Mouse (Mus musculus) left cerebral cortex, adult 6 months (tissue): ENCODE data around the gene Acap1. TPM values are rescaled to one million over a fixed set of nuclear protein-coding genes. Genes with fewer than 3 reads are reported as not detected.

Source experiments
- long read RNA-seq, 2 experiments: library from polyadenylated mRNA; unstranded; transcript quantifications; one replicate each; pipeline ENCODE4 v2.0.0; 2019 to 2020
- polyA plus RNA-seq: library from polyadenylated mRNA; unstranded; fragments of <200 nt; fragmentation: Nextera tagmentation; gene quantifications from 2 replicates; pipeline ENCODE4 v1.2.3, GENCODE M21; 2021

Acap1 gene
- polyA plus RNA-seq: not detected in 2 replicates
- long read RNA-seq, experiment 1: 0 reads
- long read RNA-seq, experiment 2: 0 reads

DNA sequence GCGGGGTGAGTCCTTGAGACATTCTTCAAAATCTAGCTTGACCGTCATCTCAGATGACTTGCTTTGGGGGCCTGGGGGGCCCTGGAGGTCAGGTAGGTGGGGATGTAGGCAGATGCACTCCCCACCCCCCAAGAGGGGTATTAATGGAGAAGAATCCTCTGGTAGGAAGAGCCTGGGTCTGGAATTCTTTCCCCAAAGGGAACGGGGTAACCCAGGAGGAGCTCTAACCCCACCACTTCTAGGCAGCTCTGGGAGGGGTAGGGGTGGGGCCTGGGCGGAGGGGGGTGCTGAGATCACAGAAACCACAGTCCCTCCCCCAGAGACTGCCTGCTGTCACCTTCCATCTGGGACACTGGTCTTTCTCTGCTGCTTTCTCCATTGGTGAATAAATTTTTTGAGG lies at the start of gene Acap1:
Acap1 (minus strand) TSS at position 249 of the 400 bp plus-strand sequence.

DNA sequence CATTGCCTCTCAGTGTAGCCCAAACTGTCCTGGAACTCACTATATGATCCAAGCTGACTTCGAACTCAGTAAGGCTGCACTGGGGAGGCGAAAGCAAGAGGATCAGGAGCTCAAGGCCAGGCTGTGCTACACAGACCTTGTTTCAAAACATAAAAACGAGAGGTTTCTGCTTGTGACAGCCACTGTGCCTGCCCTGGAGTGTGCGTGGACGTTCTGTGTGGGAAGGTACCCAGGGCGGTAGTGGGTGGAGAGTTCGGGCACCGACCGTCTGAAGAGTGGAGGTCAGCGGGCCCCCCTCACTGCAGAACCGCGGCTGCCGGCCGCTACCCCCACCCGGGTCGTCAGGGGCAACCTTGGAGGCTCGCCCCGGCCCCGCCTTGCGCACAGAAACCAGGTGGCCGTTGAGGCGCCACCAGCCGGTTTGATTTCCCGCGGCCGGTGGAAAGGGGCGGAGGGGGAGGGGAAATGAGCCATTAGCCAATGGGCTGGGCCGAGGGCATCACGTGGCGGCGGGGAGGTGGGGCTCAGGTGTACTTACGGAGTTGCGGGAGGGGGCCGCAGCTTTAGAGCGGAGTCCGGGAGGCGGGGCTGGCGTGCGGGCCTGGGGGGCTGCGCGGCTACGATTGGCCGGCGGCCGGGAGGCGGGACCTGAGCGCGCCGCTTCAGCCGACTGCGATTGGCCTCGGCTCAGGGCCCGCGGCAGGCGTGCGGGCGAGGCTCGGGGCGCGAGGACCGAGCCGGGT lies 40.0 kb upstream of the Acap1 start, which contains the start of gene Ybx2:
Ybx2 (plus strand) TSS at position 660 of the 743 bp plus-strand sequence.

DNA sequence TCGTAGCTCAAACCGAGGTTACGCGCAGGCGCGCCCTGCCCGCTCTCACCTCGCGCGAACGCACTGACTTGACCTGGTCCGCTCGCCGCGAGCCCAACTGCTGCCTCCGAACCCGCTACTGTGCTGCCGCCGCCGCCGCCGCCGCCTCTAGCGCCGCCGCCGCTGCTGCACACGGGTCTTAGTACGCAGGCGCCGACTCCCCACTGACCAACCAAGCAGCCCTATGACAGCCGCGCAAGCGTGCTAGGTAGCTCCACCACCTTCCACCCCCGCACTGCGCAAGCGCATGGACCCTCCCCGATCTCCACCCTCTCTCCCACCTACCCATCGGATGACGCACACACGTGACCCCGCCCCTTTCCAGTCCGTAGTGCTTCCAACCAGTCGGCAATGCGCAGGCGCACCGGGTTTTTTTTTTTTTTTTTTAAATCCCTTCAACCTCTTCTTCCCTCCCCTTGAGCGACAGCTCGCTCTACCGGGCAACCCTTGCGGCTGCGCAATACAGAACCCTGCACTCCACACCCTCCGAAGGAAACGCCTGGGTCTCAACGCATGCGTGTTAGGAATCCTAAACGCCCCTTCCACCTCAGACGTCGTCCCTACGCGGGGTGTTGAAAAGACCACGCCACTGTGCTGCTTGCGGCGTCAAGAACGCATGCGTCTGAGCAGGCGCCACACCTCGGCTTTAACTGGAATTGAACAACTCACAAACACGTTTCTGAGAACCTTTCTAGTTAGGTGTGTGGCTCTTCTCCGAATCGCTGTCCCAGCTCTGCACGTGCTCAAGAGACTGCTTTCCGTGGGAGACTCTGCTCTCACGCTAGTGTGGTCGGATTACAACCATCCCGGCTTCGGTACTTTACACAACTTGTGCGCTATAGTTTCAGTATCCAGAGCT lies 26.0 kb upstream of the Acap1 start, which contains the start of gene Eif5a:
Eif5a (minus strand) TSS at position 845 of the 898 bp plus-strand sequence.

DNA sequence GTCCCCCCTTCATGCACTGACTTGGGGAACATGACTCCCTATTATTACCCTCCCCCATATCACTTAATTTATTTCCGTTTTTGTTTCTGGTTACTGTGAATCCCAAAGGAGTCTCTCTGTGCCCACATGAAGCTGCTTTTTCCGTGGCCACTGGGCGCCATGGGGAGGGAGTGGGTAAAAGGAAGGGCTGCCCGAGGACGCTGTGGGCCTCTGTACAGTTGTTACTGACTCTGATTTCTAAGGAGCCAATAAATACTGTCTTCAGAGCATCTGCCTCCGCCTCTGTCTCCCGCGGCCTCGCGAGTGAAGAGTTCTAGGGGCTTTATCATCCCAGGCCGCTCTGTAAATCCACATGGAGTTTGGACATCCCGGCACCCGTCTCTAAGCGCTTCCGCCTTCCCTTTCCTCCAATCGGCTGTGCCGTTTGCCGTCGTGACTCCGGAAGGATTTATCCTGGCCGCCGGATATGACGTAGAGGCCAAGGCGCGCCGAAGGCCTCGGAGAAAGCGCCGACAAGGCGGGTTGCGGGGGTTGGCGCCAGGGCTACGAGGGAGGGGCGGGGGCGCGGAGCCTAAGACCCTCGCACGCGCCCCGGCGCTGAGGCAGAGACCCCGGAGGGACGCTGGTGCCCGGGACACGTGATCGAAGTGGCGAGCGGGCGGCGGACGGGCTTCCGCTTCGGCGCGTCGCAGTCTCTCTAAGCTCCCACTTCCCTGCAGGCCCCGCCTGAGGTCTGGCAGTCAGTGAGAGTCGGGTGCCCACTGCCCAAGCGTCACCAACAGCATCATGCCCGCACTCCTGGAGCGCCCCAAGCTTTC lies 18.4 kb upstream of the Acap1 start, which contains the start of gene Gps2:
Gps2 (plus strand) TSS at position 335 of the 818 bp plus-strand sequence.

DNA sequence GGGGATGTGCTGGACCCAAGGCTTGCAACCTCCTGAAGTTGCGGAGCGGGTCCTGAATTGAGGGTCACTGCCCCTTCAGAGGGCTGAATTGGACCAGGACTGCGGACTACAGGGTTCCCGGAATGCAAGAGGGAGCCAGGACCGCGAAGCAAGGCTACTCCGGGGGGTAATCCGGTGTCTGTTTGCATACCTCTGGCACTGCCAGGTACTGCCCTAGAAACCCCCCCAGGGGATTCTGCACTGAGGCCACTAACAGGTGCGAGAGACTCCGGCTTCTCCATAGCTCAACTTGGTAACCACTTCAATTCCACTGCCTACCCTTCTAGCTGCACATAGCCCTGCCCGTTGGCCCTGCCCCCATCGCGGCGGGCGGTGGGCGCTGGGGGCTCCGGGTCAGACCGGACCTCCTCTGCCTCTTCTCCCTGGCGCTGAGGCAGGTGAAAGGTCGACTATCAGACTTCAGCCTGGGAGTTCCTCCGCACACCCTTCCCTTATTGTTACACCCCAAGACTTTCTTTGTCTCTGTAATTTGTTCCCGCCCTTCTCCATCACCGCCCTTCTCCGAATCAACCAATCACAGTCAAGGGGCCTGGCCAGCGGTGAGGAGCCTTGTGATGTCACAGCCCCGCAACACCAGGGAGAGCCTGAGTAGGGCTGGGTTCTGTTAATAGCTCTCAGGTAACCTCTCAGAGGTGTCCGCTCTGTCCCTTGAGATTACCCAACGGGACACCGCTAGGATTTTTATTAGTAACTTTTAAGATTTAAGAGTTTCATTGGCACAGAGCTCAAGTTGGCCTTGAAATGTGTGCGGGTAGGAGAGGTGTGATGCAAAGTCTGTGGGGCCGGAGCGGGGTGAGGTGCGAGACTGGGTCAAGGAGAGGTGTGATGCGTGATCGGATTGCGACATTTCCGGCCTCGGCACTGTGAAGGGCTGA lies 5.4 kb upstream of the Acap1 start, which contains the start of the genes 2810408A11Rik and Neurl4:
2810408A11Rik (minus strand) TSS at position 517 of the 935 bp plus-strand sequence.
Neurl4 (plus strand) TSS at position 602 of the 935 bp plus-strand sequence.

DNA sequence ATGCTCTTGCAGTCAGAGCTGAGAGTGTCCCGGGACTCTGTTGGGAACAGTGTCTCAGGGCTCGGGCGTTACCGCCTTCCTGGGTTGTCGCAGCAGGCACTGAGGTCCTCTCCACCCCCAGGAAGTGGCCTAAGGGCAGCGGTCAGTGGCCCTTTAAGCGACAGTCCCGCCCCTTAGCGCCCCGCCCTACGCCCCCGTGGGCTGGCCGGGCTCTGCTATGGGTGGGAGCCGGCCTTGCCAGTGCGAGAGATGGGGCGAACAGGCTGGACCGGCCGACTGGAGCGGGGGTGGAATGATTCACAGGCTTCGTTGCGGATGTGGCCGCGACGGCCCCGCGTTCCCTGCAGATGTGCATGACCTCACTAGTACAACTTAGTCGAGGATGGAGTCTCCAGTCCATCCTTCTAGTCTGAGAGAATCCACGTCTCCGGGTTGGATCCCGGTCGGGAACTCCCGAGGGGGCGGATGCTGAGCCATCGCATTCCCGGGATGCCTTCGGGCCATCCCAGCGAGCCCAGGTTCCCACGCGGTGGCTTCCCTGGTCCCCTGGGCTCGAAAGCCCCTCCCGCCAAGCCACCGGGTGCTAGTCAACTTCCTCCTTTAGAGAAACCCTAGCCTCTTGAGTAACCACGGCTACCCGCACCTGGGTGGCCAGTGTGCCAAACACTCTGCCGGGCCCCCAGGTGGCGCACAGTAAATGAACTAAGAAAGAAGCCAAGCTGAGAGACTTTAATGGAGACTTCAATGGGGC lies 14.3 kb downstream of the Acap1 start, which contains the start of gene Kctd11:
Kctd11 (minus strand) TSS at position 554 of the 751 bp plus-strand sequence.

DNA sequence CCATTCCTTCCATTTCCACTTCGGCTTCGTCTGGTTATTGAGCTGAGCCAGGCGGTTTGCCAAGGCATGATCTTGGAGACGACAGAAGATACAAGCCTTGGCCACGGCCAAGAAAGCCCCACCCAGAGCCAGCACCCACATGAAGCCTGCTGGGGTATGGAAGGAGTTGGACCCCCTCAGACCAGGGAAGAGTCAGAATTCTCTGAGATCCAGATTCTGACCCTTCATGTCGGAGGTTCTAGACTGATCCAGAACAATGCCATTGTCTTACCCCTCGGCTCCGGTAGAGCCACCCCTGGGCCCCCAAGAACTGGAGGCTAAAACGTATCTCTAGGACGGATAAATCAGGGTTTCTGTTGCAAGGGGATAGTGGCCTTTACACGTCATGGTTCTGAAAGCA lies 17.5 kb downstream of the Acap1 start, which contains the start of gene Tmem95:
Tmem95 (minus strand) TSS at position 141 of the 400 bp plus-strand sequence.

DNA sequence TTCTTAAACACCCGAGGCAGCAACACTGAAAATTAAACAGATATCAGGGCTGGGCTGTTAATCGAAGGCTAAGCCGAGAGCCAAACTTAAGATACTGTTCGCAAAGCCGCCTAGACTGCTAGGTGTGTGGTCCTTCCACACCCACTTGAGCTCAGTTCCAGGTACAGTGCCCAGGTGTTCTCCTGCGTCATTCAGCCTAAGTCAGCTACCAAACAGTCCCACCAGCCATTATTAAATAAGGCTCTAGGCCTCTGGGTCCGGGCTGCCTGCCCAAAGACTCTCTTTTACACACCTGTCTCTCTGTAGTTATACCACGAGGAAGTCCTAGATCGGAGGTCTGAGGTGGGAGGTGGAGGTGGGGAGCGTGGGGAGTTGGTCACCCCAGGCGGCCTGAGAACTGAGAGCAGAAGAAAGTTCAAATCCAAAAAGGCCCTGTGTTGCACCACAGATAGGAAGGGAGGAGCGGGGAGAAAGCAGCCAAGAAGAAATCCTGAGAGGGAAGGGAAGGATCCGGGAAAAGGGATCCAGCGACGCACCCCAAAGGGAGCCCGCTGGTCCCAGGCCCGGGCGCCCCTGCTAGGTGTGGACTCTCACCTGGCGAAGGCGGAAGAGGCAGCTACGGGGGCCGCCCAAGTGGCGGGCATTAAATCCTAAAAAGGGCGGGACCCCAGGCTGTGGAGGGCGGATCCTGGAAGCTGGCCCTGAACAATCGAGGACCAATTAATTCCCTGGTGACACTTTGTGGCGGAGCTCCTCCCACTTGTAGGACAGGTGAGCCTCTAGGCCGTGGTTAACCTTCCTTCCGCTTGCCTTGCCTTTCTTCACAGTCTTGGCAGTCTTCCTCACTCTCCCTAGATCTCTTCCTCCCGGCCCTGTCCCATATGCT lies 37.0 kb downstream of the Acap1 start, which contains the start of gene Tnk1:
Tnk1 (minus strand) TSS at position 618 of the 886 bp plus-strand sequence.

DNA sequence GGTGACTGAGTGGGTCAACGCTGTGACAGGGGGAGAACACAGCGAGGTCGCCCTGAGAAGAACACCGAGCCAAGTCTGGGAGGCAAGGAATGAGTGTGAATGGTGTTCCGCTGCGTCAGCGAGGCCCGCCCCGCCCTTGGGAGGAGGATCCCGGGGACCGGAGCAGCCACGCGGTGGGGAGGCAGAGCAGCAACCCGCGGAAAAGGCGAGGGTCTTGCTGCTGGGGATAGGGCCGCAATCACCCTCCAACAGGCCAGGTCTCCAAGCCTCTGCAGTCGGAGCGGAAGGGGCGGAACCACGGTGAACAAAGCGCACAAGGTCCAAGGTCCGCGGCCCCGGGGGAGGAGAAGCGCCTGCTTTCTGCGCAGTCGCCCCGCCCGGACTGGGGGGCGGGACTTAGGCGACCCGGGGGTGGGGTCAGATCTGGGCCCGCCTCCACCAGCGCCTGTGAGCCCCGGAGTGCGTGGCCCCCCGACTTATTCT lies 49.1 kb downstream of the Acap1 start, which contains the start of gene Plscr3:
Plscr3 (plus strand) TSS at position 179 of the 483 bp plus-strand sequence.

DNA sequence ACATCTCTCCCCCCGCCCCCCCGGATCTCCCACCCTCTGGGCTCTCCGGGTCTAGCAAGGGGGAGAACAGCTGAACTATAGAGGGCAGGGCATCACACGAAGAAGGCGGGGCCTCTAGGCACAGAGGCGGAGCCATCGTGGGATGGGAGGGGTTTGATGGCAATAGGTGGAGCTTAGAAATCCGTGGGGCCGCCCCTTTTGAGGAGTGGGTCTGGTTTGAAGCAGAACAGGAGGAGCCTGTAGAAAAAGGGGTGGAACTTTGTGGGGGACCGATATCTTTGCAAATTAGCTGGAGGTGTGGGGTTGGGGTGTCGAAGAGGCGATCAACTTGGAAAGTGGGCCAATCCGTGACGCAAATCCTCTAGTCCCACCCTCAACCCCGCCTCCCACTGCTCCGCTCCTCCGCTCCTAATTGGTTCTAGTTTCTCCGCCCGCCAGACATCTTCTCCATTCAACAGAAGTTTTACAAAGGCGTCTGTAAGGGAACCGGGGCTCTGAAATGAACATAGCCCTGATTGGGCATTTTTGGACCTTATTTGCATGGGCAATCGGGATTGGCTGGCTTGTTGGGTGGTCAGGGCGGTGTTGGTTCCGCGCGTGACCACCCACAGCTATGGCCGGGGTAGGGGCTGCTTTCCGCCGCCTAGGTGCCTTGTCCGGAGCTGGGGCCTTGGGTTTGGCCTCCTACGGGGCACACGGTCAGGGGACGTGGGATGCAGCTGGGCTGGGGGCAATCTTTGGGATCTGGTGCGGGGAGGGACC lies 57.2 kb downstream of the Acap1 start, which contains the start of gene Tmem256:
Tmem256 (plus strand) TSS at position 563 of the 762 bp plus-strand sequence.

DNA sequence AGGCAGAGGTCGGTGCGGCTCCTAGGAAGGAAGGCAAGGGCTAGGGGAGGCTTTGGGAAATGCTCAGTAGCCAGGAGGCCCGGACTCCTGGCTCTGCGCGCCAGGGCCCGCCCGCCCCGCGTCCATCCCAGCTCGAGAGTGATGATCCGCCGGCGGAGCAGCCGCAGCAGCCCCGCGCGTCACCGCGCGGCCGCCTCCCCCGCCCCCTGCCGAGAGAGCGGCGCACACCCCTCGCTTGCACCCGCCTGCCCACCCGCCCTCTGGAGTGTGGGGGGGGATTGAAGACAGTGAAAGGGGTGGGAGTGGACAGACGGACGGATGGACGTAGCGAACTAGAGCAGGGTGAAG lies 57.8 kb downstream of the Acap1 start, which contains the start of gene Nlgn2:
Nlgn2 (minus strand) TSS at position 181 of the 348 bp plus-strand sequence.

Other genes starting within 250 kb of the Acap1 start
- gene Sox15, start 240.2 kb downstream of the Acap1 start, polyA plus RNA-seq: 0.36 TPM in 1 of 2 replicates, not detected in the other
- 87.7 and 102 TPM in 2 replicates for gene Mpdu1, start 232.9 kb downstream of the Acap1 start, polyA plus RNA-seq
- gene Cd68, start 229.4 kb downstream of the Acap1 start, polyA plus RNA-seq: 18.2 and 20.8 TPM in 2 replicates
- 163 and 212 TPM in 2 replicates for gene Eif4a1, start 223.1 kb downstream of the Acap1 start, polyA plus RNA-seq
- gene Senp3, start 213.5 kb downstream of the Acap1 start, polyA plus RNA-seq: 16.2 and 20.9 TPM in 2 replicates
- gene Tnfsf13, start 209.8 kb downstream of the Acap1 start, polyA plus RNA-seq: 3.5 and 3.8 TPM in 2 replicates
- gene Tnfsf12, start 199.7 kb downstream of the Acap1 start, polyA plus RNA-seq: 3.3 and 11.2 TPM in 2 replicates
- gene Tnfsfm13, start 199.4 kb downstream of the Acap1 start, polyA plus RNA-seq: 3.0 and 5.7 TPM in 2 replicates
- 3.9 and 7.0 TPM in 2 replicates for gene Polr2a, start 136.9 kb downstream of the Acap1 start, polyA plus RNA-seq
- gene Slc35g3, start 133.6 kb downstream of the Acap1 start, polyA plus RNA-seq: not detected in 2 replicates
- gene Zbtb4, start 129.6 kb downstream of the Acap1 start, polyA plus RNA-seq: 6.7 and 9.8 TPM in 2 replicates
- gene Chrnb1, start 99.6 kb downstream of the Acap1 start, polyA plus RNA-seq: 0.17 and 0.19 TPM in 2 replicates
- gene Fgf11, start 93.7 kb downstream of the Acap1 start, polyA plus RNA-seq: 2.3 and 2.7 TPM in 2 replicates
- gene Tmem102, start 89.9 kb downstream of the Acap1 start, polyA plus RNA-seq: 0.39 and 0.40 TPM in 2 replicates
- gene Gm39566, start 80.2 kb downstream of the Acap1 start, polyA plus RNA-seq: not detected in 2 replicates
- not detected in 2 replicates for gene Spem2, start 77.1 kb downstream of the Acap1 start, polyA plus RNA-seq
- gene Spem1, start 73.4 kb downstream of the Acap1 start, polyA plus RNA-seq: not detected in 2 replicates
- gene Nlgn2, start 57.8 kb downstream of the Acap1 start, polyA plus RNA-seq: 12.4 and 16.8 TPM in 2 replicates
- gene Tmem256, start 57.0 kb downstream of the Acap1 start, polyA plus RNA-seq: 510 and 573 TPM in 2 replicates
- gene Plscr3, start 49.2 kb downstream of the Acap1 start, polyA plus RNA-seq: 4.0 and 11.7 TPM in 2 replicates
- gene Tnk1, start 36.8 kb downstream of the Acap1 start, polyA plus RNA-seq: 0.08 TPM in 1 of 2 replicates, not detected in the other
- not detected in 2 replicates for gene Tmem95, start 17.5 kb downstream of the Acap1 start, polyA plus RNA-seq
- 0.42 and 0.43 TPM in 2 replicates for gene Kctd11, start 14.1 kb downstream of the Acap1 start, polyA plus RNA-seq
- 0.20 and 0.37 TPM in 2 replicates for gene 2810408A11Rik, start 5.4 kb upstream of the Acap1 start, polyA plus RNA-seq
- 8.7 and 12.8 TPM in 2 replicates for gene Neurl4, start 5.5 kb upstream of the Acap1 start, polyA plus RNA-seq
- 19.7 and 23.9 TPM in 2 replicates for gene Gps2, start 18.3 kb upstream of the Acap1 start, polyA plus RNA-seq
- gene Eif5a, start 26.4 kb upstream of the Acap1 start, polyA plus RNA-seq: 765 and 797 TPM in 2 replicates
- 0.92 TPM in 1 of 2 replicates, not detected in the other for gene Ybx2, start 40.3 kb upstream of the Acap1 start, polyA plus RNA-seq
- gene Slc2a4, start 52.6 kb upstream of the Acap1 start, polyA plus RNA-seq: 0.61 and 0.64 TPM in 2 replicates
- gene Cldn7, start 69.2 kb upstream of the Acap1 start, polyA plus RNA-seq: not detected in 2 replicates
- gene Ctdnep1, start 85.6 kb upstream of the Acap1 start, polyA plus RNA-seq: 16.4 and 21.9 TPM in 2 replicates
- 112 and 113 TPM in 2 replicates for gene Elp5, start 87.0 kb upstream of the Acap1 start, polyA plus RNA-seq
- gene Gabarap, start 95.6 kb upstream of the Acap1 start, polyA plus RNA-seq: 291 and 457 TPM in 2 replicates
- gene Phf23, start 100.2 kb upstream of the Acap1 start, polyA plus RNA-seq: 9.2 and 18.6 TPM in 2 replicates
- 1.6 and 4.0 TPM in 2 replicates for gene Dvl2, start 105.1 kb upstream of the Acap1 start, polyA plus RNA-seq
- 40.5 and 55.2 TPM in 2 replicates for gene Acadvl, start 119.9 kb upstream of the Acap1 start, polyA plus RNA-seq
- 50.8 and 69.9 TPM in 2 replicates for gene Dlg4, start 121.4 kb upstream of the Acap1 start, polyA plus RNA-seq
- 3.1 and 3.3 TPM in 2 replicates for gene Asgr1, start 158.5 kb upstream of the Acap1 start, polyA plus RNA-seq
- gene Asgr2, start 197.1 kb upstream of the Acap1 start, polyA plus RNA-seq: not detected in 2 replicates
- 0.83 and 1.4 TPM in 2 replicates for gene Mgl2, start 234.8 kb upstream of the Acap1 start, polyA plus RNA-seq